Mouse (Mus musculus): ENCODE measurements around the gene Cfap46. TPM values are rescaled to one million over a fixed set of nuclear protein-coding genes. Genes with fewer than 3 reads are reported as not detected.
"Not testable (repeated sequence)": the region's sequence is repeated elsewhere in the genome, so short reads cannot be mapped to it uniquely, and the experiment has no call there.

Gene Cfap46
- polyA plus RNA-seq, 1 experiment from 2014 or later: 1.1 TPM

GRCm38 (mm10) chr7:139681921-139682598, 1.6 kb downstream of the Cfap46 start:
- Histone ChIP-seq H3K4me3 (ENCODE audit: low read depth, low read length) (no peak overlapping the region), H3K9me3 (replicated peaks; ENCODE audit: control insufficient read depth, low read length) (no peaks in the 10 kb centered on the region), H3K27me3 (replicated peaks; ENCODE audit: control insufficient read depth, insufficient read depth, low read length) (no peaks in the 10 kb centered on the region), H3K4me1 (ENCODE audit: control insufficient read depth, insufficient read depth, low read length) (peaks cover 4% of the 10 kb centered on the region), H3K9ac (ENCODE audit: low read length) (no peak overlapping the region), H3K4me2 (ENCODE audit: low read length) (no peak overlapping the region), H3K27ac (ENCODE audit: low read depth, low read length) (no peak overlapping the region), H3K36me3 (ENCODE audit: control insufficient read depth, insufficient read depth, low read length) (no peaks in the 10 kb centered on the region)
- DNase-seq (ENCODE audit: low spot score): no peak
- 75% methylated on average over 11 of the region's 11 CpGs for WGBS
- ATAC-seq: no peak

- no peak for ATAC-seq
- no peaks in the 10 kb centered on the region for H3K27me3 ChIP-seq (replicated peaks; ENCODE audit: control insufficient read depth, insufficient read depth, low read length)
- H3K9me3 ChIP-seq (replicated peaks; ENCODE audit: control insufficient read depth, low read length): no peaks in the 10 kb centered on the region
- no peak overlapping the region for H3K27ac ChIP-seq (ENCODE audit: low read depth, low read length)
- H3K4me3 ChIP-seq (ENCODE audit: low read depth, low read length): no peak overlapping the region
- 86% methylated on average over 3 of the region's 3 CpGs for WGBS
- H3K4me1 ChIP-seq (ENCODE audit: control insufficient read depth, insufficient read depth, low read length): no peaks in the 10 kb centered on the region
- H3K9ac ChIP-seq (ENCODE audit: low read length): no peak overlapping the region
- no peak for DNase-seq (ENCODE audit: low spot score)
- no peak overlapping the region for H3K4me2 ChIP-seq (ENCODE audit: low read length)
- H3K36me3 ChIP-seq (ENCODE audit: control insufficient read depth, insufficient read depth, low read length): no peaks in the 10 kb centered on the region
Measured at GRCm38 (mm10) chr7:139676433-139676832, 7.2 kb downstream of the Cfap46 start.

GRCm38 (mm10) chr7:139666871-139667270, 16.7 kb downstream of the Cfap46 start:
- no peaks in the 10 kb centered on the region for H3K4me1 ChIP-seq (ENCODE audit: control insufficient read depth, insufficient read depth, low read length)
- no peak overlapping the region for H3K4me2 ChIP-seq (ENCODE audit: low read length)
- peak; percentile 54; the same call in 1 of the 2 replicates for ATAC-seq
- H3K36me3 ChIP-seq (ENCODE audit: control insufficient read depth, insufficient read depth, low read length): no peaks in the 10 kb centered on the region
- H3K9ac ChIP-seq (ENCODE audit: low read length): no peak overlapping the region
- no peak overlapping the region for H3K4me3 ChIP-seq (ENCODE audit: low read depth, low read length)
- H3K27me3 ChIP-seq (replicated peaks; ENCODE audit: control insufficient read depth, insufficient read depth, low read length): no peaks in the 10 kb centered on the region
- WGBS: 60% methylated on average over 8 of the region's 8 CpGs
- peak; percentile 78 for DNase-seq (ENCODE audit: low spot score)
- H3K27ac ChIP-seq (ENCODE audit: low read depth, low read length): no peak overlapping the region; the same call in 1 of the 2 replicates
- no peaks in the 10 kb centered on the region for H3K9me3 ChIP-seq (replicated peaks; ENCODE audit: control insufficient read depth, low read length)

GRCm38 (mm10) chr7:139663318-139663717, 20.3 kb downstream of the Cfap46 start:
- no peaks in the 10 kb centered on the region for H3K4me1 ChIP-seq (ENCODE audit: control insufficient read depth, insufficient read depth, low read length)
- H3K9ac ChIP-seq (ENCODE audit: low read length): no peak overlapping the region
- no peaks in the 10 kb centered on the region for H3K9me3 ChIP-seq (replicated peaks; ENCODE audit: control insufficient read depth, low read length)
- no peak overlapping the region for H3K4me2 ChIP-seq (ENCODE audit: low read length)
- H3K4me3 ChIP-seq (ENCODE audit: low read depth, low read length): no peak overlapping the region
- 80% methylated on average over 3 of the region's 3 CpGs for WGBS
- no peaks in the 10 kb centered on the region for H3K27me3 ChIP-seq (replicated peaks; ENCODE audit: control insufficient read depth, insufficient read depth, low read length)
- ATAC-seq (no peak), DNase-seq (ENCODE audit: low spot score) (no peak)
- no peaks in the 10 kb centered on the region for H3K36me3 ChIP-seq (ENCODE audit: control insufficient read depth, insufficient read depth, low read length)
- H3K27ac ChIP-seq (ENCODE audit: low read depth, low read length): no peak overlapping the region

- not testable (repeated sequence) for DNase-seq (ENCODE audit: low spot score); H3K4me3 ChIP-seq (ENCODE audit: low read depth, low read length); H3K9ac ChIP-seq (ENCODE audit: low read length); H3K4me1 ChIP-seq (ENCODE audit: control insufficient read depth, insufficient read depth, low read length); H3K36me3 ChIP-seq (ENCODE audit: control insufficient read depth, insufficient read depth, low read length); H3K27me3 ChIP-seq (replicated peaks; ENCODE audit: control insufficient read depth, insufficient read depth, low read length); H3K27ac ChIP-seq (ENCODE audit: low read depth, low read length); H3K4me2 ChIP-seq (ENCODE audit: low read length); ATAC-seq; H3K9me3 ChIP-seq (replicated peaks; ENCODE audit: control insufficient read depth, low read length)
- WGBS: 98% methylated on average over 24 of the region's 28 CpGs
Measured at GRCm38 (mm10) chr7:139659901-139660300, 23.7 kb downstream of the Cfap46 start.

- Histone ChIP-seq H3K36me3 (ENCODE audit: control insufficient read depth, insufficient read depth, low read length) (no peaks in the 10 kb centered on the region), H3K27me3 (replicated peaks; ENCODE audit: control insufficient read depth, insufficient read depth, low read length) (no peaks in the 10 kb centered on the region), H3K4me2 (ENCODE audit: low read length) (no peak overlapping the region), H3K27ac (ENCODE audit: low read depth, low read length) (no peak overlapping the region), H3K4me1 (ENCODE audit: control insufficient read depth, insufficient read depth, low read length) (no peaks in the 10 kb centered on the region), H3K9ac (ENCODE audit: low read length) (no peak overlapping the region), H3K9me3 (replicated peaks; ENCODE audit: control insufficient read depth, low read length) (no peaks in the 10 kb centered on the region), H3K4me3 (ENCODE audit: low read depth, low read length) (no peak overlapping the region)
- ATAC-seq (no peak), DNase-seq (ENCODE audit: low spot score) (no peak)
- WGBS: 80% methylated on average over 7 of the region's 7 CpGs
Measured at GRCm38 (mm10) chr7:139649698-139650097, 33.9 kb downstream of the Cfap46 start.

GRCm38 (mm10) chr7:139648107-139648824, 35.4 kb downstream of the Cfap46 start:
- H3K9me3 ChIP-seq (replicated peaks; ENCODE audit: control insufficient read depth, low read length): no peaks in the 10 kb centered on the region
- no peak overlapping the region for H3K4me2 ChIP-seq (ENCODE audit: low read length)
- no peaks in the 10 kb centered on the region for H3K36me3 ChIP-seq (ENCODE audit: control insufficient read depth, insufficient read depth, low read length)
- H3K4me1 ChIP-seq (ENCODE audit: control insufficient read depth, insufficient read depth, low read length): no peaks in the 10 kb centered on the region
- DNase-seq (ENCODE audit: low spot score): peak; percentile 97
- no peak overlapping the region for H3K4me3 ChIP-seq (ENCODE audit: low read depth, low read length)
- peak; percentile 57; the same call in 1 of the 2 replicates for ATAC-seq
- no peak overlapping the region for H3K27ac ChIP-seq (ENCODE audit: low read depth, low read length)
- 49% methylated on average over 9 of the region's 10 CpGs for WGBS
- H3K9ac ChIP-seq (ENCODE audit: low read length): no peak overlapping the region
- H3K27me3 ChIP-seq (replicated peaks; ENCODE audit: control insufficient read depth, insufficient read depth, low read length): no peaks in the 10 kb centered on the region

GRCm38 (mm10) chr7:139633393-139633792, 50.2 kb downstream of the Cfap46 start:
- no peaks in the 10 kb centered on the region for H3K36me3 ChIP-seq (ENCODE audit: control insufficient read depth, insufficient read depth, low read length)
- H3K4me2 ChIP-seq (ENCODE audit: low read length): no peak overlapping the region
- ATAC-seq (no peak), DNase-seq (ENCODE audit: low spot score) (no peak)
- H3K9ac ChIP-seq (ENCODE audit: low read length): no peak overlapping the region
- H3K9me3 ChIP-seq (replicated peaks; ENCODE audit: control insufficient read depth, low read length): no peaks in the 10 kb centered on the region
- H3K4me3 ChIP-seq (ENCODE audit: low read depth, low read length): no peak overlapping the region
- 75% methylated on average over 2 of the region's 2 CpGs for WGBS
- no peaks in the 10 kb centered on the region for H3K27me3 ChIP-seq (replicated peaks; ENCODE audit: control insufficient read depth, insufficient read depth, low read length)
- no peaks in the 10 kb centered on the region for H3K4me1 ChIP-seq (ENCODE audit: control insufficient read depth, insufficient read depth, low read length)
- no peak overlapping the region for H3K27ac ChIP-seq (ENCODE audit: low read depth, low read length)

GRCm38 (mm10) chr7:139625156-139625555, 58.5 kb downstream of the Cfap46 start:
- H3K27ac ChIP-seq (ENCODE audit: low read depth, low read length): no peak overlapping the region
- peak; percentile 68; the same call in 1 of the 2 replicates for ATAC-seq
- H3K4me2 ChIP-seq (ENCODE audit: low read length): no peak overlapping the region
- H3K4me1 ChIP-seq (ENCODE audit: control insufficient read depth, insufficient read depth, low read length): no peaks in the 10 kb centered on the region
- no peaks in the 10 kb centered on the region for H3K9me3 ChIP-seq (replicated peaks; ENCODE audit: control insufficient read depth, low read length)
- H3K9ac ChIP-seq (ENCODE audit: low read length): no peak overlapping the region
- no peaks in the 10 kb centered on the region for H3K27me3 ChIP-seq (replicated peaks; ENCODE audit: control insufficient read depth, insufficient read depth, low read length)
- no peak overlapping the region for H3K4me3 ChIP-seq (ENCODE audit: low read depth, low read length)
- WGBS: 77% methylated on average over 9 of the region's 9 CpGs
- H3K36me3 ChIP-seq (ENCODE audit: control insufficient read depth, insufficient read depth, low read length): no peaks in the 10 kb centered on the region
- DNase-seq (ENCODE audit: low spot score): peak; percentile 69
